Mouse (Mus musculus): ENCODE measurements at regions not wholly inside any gene's neighbourhood (a gene's known extent, or its start where the extent isn't known, plus 50 kb on each side); places are given as distances from the start of the nearest gene placed in this dataset.

DNA sequence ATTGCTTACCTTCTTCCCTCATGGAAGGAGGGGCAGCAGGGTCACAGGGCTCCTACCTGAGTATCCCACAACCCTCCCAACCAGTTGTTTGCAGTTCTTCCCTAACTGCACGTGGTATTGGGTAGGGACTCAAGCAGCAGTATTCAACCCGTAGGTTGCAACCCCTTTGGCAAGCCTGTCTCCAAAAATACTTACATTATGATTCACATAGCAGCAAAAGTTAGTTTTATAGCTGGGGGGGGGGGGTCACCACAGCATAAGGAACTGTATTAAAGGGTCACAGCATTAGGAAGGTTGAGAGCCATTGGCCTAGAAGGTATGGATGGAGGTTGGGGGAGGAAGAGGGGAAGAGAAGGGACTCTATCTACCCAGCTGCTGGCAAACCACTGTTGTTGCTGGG is 78.1 kb downstream of the 2410131K14Rik start:
- no peaks in the 10 kb centered on the region for H3K27me3 ChIP-seq (ENCODE audit: control insufficient read depth in 1 of 2, insufficient read depth in 2 of 2, low read length in 2 of 2)
- H3K36me3 ChIP-seq (ENCODE audit: control insufficient read depth in 1 of 2, insufficient read depth in 2 of 2, low read length in 2 of 2): no peaks in the 10 kb centered on the region
- no peaks in the 10 kb centered on the region for H3K79me2 ChIP-seq (ENCODE audit: control insufficient read depth, insufficient read depth, low read length, poor library complexity)
- no peak for DNase-seq (ENCODE audit: low read depth, low spot score)
- TF ChIP-seq ZMIZ1 (IDR thresholded peaks at IDR 0.05; ENCODE audit: low read depth, low read length): no peak
- no peak for TF ChIP-seq GATA1 (IDR thresholded peaks at IDR 0.05; ENCODE audit: low read depth, low read length)
- no peak for TF ChIP-seq POLR2A (IDR thresholded peaks at IDR 0.05; ENCODE audit: control insufficient read depth in 1 of 2, insufficient read depth in 1 of 2, low read depth in 1 of 2, low read length in 2 of 2, poor library complexity in 1 of 2)
- TF ChIP-seq MYB (IDR thresholded peaks at IDR 0.05; ENCODE audit: low read depth, low read length): no peak
- no peak for TF ChIP-seq USF1 (IDR thresholded peaks at IDR 0.05; ENCODE audit: low read depth, low read length)
- no peak for TF ChIP-seq ETS1 (IDR thresholded peaks at IDR 0.05; ENCODE audit: low read depth, low read length)
- no peak for TF ChIP-seq USF2 (IDR thresholded peaks at IDR 0.05; ENCODE audit: borderline replicate concordance in 1 of 2, insufficient read depth in 1 of 2, low read depth in 1 of 2, low read length in 2 of 2)
- no peak for TF ChIP-seq RAD21 (IDR thresholded peaks at IDR 0.05; ENCODE audit: low read depth, low read length)
- TF ChIP-seq TAL1 (IDR thresholded peaks at IDR 0.05; ENCODE audit: low read length): no peak
- TF ChIP-seq ZKSCAN1 (IDR thresholded peaks at IDR 0.05; ENCODE audit: low read depth, low read length): no peak
- TF ChIP-seq MXI1 (IDR thresholded peaks at IDR 0.05; ENCODE audit: low read depth, low read length): no peak
- no peak for TF ChIP-seq EP300 (IDR thresholded peaks at IDR 0.05; ENCODE audit: low read depth in 1 of 2, low read length in 2 of 2)
- no peak for TF ChIP-seq E2F4 (IDR thresholded peaks at IDR 0.05; ENCODE audit: borderline replicate concordance, low read depth, low read length)
- TF ChIP-seq MAZ (IDR thresholded peaks at IDR 0.05; ENCODE audit: low read depth, low read length): no peak
- no peak for TF ChIP-seq SIN3A (IDR thresholded peaks at IDR 0.05; ENCODE audit: low read length)
- TF ChIP-seq POLR2AphosphoS5 (IDR thresholded peaks at IDR 0.05; ENCODE audit: borderline replicate concordance, low read depth, low read length): no peak
- no peak for TF ChIP-seq GABPA (IDR thresholded peaks at IDR 0.05; ENCODE audit: low read depth, low read length)
- H3K27ac ChIP-seq (ENCODE audit: control insufficient read depth, low read depth, low read length): no peak overlapping the region
- H3K9me3 ChIP-seq (replicated peaks; ENCODE audit: insufficient read depth, low read length): no peaks in the 10 kb centered on the region
- H3K4me1 ChIP-seq (ENCODE audit: control insufficient read depth in 1 of 2, insufficient read depth in 2 of 2, low read length in 2 of 2): no peaks in the 10 kb centered on the region
- H3K4me3 ChIP-seq (ENCODE audit: control insufficient read depth in 1 of 2, insufficient read depth in 1 of 2, low read depth in 2 of 2, low read length in 2 of 2): no peak overlapping the region
- H3K9ac ChIP-seq (ENCODE audit: control insufficient read depth, low read depth, low read length, poor library complexity, severe bottlenecking): no peak overlapping the region

DNA sequence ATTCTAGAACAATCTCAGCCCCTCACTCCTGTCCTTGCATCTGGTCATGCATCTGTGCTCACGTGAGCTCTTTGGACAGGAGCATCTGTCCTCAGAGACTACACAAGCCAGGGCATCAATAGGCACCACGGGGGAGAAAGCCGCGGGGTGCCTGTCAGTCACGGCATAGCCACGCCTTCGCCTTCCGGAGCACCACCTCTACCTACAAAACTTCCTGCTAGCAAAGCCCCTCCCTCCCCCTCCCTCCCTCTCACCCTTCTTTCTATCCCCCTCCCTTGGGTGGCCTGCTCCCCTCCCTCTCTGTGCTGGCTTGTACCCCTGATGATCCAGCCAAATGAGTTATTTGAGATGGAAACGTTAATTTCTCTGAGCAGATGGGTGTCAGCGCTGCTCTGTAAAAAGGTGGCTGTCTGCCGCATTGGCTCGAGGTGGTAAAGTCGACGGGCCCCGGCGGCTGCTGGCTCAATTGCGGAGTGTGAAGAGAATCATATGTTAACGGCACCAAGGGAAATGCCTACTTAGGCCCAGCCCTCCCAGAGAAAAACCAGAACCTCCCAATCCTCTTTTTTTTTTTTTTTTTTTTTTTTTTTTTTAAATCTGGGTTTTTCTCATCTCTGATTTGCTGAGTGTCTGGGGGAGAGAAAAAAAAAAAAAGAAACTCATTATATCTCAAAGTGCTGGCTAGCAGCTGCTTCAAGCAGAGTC is 82.0 kb downstream of the 2410131K14Rik start:
- H3K79me2 ChIP-seq (ENCODE audit: control insufficient read depth, insufficient read depth, low read length, poor library complexity): no peaks in the 10 kb centered on the region
- TF ChIP-seq UBTF (IDR thresholded peaks at IDR 0.05; ENCODE audit: borderline replicate concordance, insufficient read depth, low read depth, low read length): no peak
- no peaks in the 10 kb centered on the region for H3K4me1 ChIP-seq (ENCODE audit: control insufficient read depth in 1 of 2, insufficient read depth in 2 of 2, low read length in 2 of 2)
- H3K4me3 ChIP-seq (ENCODE audit: control insufficient read depth in 1 of 2, insufficient read depth in 1 of 2, low read depth in 2 of 2, low read length in 2 of 2): no peak overlapping the region
- no peak overlapping the region for H3K9ac ChIP-seq (ENCODE audit: control insufficient read depth, low read depth, low read length, poor library complexity, severe bottlenecking)
- no peaks in the 10 kb centered on the region for H3K36me3 ChIP-seq (ENCODE audit: control insufficient read depth in 1 of 2, insufficient read depth in 2 of 2, low read length in 2 of 2)
- no peak for DNase-seq (ENCODE audit: low read depth, low spot score)
- no peaks in the 10 kb centered on the region for H3K9me3 ChIP-seq (replicated peaks; ENCODE audit: insufficient read depth, low read length)
- no peak overlapping the region for H3K27ac ChIP-seq (ENCODE audit: control insufficient read depth, low read depth, low read length)
- no peaks in the 10 kb centered on the region for H3K27me3 ChIP-seq (ENCODE audit: control insufficient read depth in 1 of 2, insufficient read depth in 2 of 2, low read length in 2 of 2)
